Mouse (Mus musculus): Measurements from ENCODE around the gene U2af1. TPM values are rescaled to one million over a fixed set of nuclear protein-coding genes. Genes with fewer than 3 reads are reported as not detected.
A peak's percentile ranks its signal among the peaks of the same experiment; 100 is the strongest.

The U2af1 gene
- total RNA-seq, 2 experiments from 2014 or later, result 68.6 to 77.1 TPM

DNA sequence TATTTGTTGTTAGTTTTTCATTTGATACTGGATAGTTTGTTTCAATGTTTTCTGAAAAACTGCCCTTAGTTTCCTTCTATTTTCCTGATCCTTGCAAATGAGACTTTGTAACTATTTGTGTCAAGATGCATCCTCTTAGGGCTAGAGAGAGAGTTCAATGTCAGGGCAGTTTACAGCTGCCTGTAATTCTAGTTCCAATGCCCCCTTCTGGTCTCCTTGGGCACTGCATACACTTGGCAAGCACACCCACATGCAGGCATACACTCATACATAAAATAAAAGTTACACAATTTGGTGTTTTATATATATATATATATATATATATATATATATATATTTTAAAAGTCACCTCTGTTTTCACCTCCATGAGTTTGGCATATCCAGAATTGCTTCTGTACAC, 4.2 kb upstream of the U2af1 start:
- DNase-seq, result no peak

DNA sequence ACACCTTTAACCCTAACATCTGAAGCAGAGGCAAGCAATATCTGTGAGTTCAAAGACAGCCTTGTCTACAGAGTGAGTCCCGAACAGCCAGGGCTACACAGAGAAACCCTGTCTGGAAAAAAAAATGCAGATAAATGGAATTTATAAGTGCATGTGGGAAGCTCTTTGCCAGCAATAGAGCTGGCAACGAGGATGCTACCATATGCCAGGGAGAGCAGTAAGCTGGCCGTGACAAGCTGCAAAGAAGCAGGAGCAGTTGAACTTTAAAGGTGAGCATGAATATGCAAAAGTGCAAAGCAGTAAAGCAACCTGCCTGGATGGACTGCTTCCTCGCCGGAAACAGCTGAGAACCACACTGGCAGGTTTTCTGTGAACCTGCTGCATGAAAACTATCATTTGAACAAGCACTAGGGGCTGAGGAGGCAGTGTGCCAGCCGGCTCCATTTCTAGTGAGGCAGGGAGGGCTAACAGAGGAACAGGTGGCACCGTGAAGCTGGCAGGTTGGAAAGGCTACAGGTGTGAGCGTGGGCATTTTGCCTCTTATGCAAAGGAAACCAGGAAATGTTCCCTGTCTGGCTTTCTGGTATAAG, 2.1 kb upstream of the U2af1 start:
- no peak for DNase-seq

DNA sequence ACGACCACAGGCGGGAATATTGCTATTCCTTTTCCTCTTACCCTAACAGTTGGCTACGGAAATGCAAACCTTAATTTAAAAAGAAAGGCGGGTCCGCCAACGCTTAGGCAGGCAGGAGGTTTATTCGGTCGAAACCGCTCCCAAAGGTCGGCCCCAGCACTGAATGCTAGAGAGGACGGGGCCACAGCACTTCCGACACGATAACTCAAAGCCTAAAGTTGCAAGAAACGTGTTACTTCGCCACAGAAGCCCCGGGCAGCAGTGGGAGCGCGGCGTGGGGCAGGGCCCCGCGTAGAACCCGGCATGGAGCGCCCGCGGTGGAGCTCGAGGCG, 590 bp downstream of the U2af1 start:
- DNase-seq, result no peak

DNA sequence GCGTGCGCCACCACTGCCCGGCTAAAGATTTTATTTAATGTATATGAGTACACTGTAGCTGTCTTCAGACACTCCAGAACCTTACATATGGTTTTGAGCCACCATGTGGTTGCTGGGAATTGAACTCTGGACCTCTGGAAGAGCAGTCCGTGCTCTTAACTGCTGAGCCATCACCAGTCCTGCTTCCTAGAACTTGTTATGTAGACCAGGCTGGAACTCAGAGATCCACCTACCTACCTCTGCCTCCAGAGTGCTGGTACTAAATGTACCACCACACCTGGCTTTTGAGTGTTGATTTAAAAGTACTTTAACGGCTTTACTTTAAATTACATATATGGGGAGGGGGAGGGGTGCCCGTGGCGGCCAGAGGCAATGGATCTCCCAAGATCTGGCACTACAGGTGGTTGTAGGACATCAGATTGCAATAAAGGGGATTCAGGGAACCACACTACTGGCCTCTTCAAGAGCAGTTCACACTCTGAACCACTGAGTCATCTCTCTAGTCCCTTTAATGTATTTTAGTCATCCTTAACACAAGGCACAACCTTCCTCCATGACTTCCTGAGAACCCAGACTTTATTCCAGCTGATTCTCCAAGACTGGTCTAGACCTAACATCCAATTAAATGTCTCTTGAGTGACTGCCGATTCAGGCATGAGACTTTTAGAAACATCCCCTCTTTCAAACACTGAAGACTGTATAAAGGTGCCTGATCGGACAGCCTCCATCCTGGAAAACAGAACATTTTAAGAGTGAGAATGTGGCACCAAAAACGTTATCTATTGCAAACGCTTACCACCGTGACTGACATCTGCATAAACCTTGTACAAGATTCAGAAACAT, 1.3 kb downstream of the U2af1 start:
- DNase-seq, result no peak

DNA sequence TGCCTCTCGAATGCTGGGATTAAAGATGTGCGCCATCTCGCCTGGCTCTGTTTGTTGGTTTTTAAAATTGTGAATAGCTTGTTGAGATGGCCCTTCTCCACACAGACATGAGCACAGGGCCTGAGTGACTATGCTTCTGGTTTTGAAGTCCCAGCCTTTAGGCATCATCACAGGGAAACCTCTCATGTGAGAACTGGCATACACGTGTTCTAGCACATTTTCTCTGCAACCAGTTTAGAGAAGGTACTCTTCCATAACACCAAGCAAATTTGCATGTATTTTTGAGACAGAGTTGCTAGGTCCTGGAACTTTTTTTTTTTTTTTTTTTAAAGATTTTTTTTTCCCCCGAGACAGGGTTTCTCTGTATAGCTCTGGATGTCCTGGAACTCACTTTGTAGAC, 2.0 kb downstream of the U2af1 start:
- DNase-seq, result no peak

DNA sequence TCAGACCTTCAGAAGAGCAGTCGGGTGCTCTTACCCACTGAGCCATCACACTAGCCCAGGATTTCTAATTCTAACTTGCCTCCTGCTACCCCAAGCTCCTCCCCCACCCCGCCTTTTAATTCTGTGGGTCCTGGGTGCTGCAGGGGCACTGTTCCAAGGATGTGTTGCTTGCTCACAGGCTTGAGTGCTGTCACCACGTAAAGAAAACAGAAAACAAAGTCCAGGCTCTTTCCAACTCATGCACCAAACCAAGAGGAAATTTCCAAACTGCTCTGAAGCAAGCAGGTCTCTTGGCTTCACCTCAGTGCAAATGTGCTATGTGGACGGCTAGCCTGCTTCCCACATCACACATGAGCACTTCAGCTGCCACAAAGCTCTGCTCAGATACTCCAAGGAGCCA, 3.3 kb downstream of the U2af1 start:
- no peak for DNase-seq

DNA sequence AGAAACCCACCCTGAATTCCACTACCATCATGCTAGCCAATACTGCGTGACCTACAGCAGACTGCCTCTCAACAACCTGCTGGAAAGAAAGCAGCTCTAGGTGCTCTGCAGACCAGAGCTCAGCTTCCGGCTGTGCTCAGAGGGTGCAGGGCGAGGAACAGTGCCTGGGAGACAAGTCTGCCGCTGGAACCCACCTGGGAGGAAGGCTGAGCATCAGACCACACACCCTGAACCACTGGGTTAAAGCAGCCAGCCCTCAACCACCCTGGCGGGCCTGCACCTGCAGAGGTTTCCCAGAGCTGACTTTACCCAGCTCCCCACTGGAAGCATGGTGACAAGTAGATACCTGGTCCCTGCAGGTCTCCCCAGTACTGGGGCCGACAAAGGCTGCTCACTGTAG, 5.4 kb downstream of the U2af1 start:
- no peak for DNase-seq

DNA sequence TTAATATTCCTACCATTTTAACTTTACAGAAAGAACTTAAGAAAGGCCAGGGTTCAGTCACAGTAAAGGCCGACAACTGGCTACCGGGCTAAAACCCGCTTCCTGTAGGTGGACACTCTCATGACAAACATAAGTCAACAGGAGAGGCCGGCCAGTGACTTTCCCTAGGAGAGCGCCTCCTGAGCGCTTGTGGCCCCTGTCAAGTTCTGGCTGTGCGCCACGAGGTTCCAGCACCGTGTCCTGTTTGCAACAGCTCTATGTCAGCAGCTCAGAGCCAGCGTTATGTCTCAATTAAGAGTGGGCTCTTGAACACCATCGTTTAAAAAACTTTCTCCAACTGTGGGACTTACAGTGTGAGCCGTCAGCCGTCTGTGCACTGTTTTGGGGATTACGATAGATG, 6.5 kb downstream of the U2af1 start:
- DNase-seq, result peak; percentile 14 to 42

DNA sequence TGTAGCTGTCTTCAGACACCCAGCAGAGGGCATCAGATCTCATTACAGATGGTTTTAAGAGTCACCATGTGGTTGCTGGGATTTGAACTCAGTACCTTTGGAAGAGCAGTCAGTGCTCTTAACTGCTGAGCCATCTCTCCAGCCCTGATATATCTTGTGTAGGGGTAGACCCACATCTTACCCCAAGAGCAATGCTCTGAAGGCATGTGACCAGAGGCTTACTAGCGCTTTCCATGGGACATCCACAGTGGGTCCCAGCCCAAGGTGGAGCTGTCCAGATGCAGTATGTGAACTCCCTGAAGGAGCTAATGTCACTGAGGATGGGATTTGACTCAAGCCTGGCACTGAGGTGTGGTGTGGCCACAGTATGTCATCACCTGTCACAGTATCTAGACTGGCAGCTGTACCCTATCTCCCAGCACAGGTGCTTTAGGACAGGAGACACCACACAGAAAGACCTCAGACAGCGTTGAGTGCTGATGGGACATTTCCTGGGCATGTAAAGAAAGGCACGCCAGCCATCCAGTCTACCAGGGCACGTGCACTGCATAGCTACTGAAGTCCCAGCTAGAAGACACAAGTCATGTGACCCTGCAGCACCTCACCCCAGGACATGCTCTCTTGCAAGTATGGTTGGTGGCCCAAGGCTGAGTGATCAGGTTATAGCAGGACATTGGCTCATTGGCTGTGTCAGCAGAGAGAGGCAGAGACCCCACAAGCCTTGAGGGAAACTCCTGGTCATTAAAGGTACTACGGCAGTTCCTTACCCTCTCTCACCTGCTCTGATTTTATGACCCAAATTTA, 12.3 kb downstream of the U2af1 start:
- no peak for DNase-seq

DNA sequence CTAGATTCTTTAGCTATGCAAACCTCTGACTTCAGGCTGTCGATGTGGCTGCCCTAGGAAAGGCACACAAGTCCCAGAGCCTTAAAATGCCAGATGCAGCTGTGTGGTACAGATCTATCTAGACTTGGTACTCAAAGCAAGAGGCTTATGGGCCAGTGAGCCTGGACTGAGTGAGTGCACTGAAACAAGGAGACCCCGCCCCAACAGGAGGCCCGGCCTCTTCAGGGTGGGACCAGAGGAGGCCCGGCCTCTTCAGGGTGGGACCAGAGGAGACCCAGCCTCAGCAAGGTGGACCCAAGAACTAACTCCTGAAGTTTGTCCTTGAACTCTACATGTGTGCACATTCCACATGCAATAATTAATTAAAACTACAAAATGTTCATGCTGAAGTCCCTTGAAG, 15.8 kb downstream of the U2af1 start:
- DNase-seq, result no peak

DNA sequence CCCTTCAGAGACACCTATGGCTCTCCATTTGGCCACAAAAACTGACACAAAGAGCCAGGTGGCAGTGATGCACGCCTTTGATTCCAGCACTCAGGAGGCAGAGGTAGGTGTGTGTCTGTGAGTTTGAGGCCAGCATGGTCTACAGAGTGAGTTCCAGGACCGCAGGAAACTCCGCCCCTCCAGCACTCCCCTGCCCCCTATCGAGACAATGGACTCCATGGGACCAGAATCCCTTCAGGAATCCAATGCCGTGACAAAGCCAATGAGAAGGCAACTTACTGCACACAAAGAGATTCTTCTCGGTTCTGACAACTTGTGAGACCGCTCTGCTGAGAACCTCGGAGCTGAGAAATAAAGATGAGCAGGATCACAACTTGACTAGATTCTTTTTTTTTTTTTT, 16.4 kb downstream of the U2af1 start:
- DNase-seq, result no peak

DNA sequence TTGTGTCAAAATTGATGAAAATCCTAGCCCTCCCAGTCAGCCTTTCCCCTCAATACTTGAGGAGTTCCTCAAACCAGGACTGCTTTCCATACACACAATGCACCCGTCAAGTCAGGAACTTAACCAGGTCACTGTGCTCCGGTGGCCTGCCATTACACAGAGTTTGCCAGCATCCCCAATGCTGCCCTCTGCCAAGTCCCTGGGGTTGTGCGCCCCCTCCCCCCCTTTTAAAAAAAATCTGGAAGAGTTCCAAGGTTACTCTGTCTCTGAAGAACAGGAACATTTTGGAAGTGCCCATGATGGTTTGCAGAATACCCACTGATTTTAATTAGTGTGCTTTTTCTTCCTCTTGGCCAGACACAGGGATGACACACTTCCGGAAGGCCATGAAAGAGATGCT, 19.0 kb downstream of the U2af1 start:
- DNase-seq, result no peak

DNA sequence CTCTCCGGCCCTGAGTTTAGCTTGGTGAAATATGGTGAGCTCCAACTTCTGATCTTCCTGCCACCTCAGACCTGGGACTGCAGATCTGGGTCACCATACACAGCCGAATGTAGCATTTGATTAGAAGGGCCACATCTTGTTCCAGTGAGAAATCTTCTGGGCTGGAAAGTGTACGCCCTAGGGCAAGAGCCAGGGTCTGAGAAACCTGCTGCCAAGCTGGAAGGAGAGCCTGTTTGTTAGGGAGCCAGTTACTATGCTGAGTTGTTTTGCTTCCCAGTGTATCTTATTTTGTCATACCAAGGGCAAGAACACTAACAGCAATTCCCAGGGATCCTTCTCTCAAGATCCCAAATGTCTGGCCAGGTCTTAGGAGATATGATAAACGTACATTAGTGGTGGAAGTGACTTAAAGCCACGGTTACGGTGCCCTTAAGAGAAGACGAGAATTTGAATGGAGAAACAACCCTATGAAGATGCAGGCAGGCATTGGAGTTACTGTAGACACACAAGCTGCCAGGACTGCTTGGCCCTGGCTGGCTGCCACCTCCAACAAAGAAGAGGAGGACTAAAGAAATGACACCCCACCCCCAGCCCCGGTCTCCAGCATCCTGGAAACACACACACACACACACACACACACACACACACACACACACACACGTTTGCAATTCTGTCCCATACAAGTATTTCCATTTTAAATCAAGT, 20.7 kb downstream of the U2af1 start:
- peak; percentile 38 to 39 for DNase-seq

DNA sequence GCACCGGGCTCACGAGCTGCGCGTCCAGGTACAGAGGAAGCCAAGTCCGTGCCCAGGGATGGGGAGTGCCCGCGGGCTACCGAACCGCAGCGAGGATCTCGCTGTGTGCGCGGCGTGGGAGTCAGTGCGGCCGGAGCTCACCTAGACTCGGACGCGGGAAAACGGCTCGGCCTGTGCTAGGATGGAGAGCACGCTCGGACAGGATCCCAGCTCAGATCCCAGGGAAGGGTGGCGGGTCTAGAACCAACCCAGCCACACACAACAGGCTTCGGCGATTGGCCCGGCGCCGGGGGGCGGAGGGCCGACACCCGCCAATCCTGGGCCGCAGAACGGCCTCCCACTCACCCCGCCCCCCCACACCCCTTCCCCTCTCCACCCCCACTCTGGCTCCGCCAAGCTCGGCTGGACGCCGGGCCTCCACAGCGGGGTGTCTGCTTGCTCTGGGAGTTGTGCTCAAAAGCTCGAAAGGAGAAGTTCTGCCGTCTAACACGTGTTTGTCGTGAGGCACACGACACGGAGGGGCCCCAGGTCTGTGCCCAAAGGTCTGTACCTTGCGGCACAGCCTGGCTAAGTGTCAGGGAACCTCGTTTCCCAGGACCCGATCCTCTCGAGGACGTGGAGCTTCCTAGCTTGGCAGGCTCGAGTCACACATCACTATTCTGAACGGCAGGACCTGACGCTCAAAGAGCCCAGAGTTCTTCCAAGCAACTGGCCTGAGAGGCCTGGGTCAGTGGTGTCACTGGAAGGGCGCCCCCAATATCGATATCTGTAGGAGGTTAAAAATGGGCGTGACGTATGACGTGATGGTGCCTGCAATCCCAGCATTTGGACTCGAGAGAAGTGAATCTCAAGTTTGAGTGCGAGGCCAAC, 21.5 kb downstream of the U2af1 start, which contains the start of gene Cbs:
Gene Cbs (minus strand): TSS at position 297 of the 870 bp plus-strand sequence.
- DNase-seq, result peak; percentile 84 to 89

DNA sequence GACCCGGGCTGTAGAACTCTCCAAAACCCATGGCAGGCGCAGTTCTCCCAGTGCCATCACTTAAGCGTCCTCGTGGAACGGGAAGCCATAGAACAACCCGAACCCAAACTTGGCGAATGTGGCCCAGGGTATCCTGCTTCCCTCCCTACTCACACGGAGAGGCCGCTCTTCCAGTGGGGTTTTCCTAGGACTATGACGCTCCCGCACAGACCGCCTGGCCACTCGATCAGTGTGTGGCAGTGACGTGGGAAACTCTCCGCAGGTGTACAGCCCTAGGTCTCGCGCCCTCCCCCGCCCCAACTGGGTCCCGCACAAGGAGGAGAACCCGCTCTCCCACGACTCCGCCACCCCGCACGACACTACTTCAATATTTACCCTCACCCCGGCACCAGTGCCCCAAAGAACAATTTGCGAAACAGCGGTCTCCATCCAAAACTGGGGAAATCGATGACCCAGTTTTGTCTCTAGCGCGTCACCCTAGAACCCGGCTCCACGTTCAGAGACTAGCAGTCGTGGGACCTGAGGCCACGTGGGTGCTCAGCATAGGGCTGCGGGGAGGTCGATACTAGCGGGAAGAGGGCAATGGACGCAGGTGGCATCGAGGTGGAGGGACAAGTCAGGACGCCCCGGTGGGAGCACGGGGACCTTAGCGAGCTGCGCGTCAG, 22.3 kb downstream of the U2af1 start:
- DNase-seq, result no peak

DNA sequence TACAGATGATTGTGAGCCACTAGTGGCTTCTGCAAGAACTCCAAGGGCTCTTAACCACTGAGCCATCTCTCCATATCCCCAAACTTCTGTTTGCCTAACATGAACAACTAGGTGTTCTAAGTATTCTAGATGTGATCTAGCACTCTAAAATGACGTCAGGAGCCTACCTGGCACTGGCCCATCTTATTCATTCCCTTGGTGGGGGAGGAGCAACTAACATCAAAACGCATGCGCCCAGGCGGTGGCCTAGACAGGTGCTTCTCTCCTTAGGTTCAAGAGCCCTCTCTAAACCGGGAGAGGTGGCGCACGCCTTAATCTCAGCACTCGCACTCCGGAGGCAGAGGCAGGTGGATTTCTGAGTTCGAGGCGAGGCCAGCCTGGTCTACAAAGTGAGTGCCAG, 22.9 kb downstream of the U2af1 start:
- no peak for DNase-seq

DNA sequence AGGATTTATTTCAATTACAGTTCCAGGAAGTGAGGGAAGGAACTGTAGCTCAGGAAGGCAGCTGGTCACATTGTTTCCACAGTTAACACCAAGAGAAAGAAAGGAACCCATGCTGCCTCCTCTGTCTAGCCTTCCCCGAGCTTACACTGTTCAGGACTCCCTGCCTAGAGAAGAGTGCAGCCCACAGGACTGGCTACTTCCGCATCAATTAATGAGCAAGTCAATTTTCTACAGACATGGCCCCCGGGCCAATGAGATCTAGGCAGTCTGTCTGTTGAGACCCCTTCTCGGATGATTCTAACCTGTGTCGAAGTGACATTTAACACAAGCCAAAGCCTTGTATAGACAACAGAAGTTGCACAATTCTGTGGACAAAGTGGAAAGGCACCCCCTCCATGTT, 23.8 kb downstream of the U2af1 start:
- no peak for DNase-seq

DNA sequence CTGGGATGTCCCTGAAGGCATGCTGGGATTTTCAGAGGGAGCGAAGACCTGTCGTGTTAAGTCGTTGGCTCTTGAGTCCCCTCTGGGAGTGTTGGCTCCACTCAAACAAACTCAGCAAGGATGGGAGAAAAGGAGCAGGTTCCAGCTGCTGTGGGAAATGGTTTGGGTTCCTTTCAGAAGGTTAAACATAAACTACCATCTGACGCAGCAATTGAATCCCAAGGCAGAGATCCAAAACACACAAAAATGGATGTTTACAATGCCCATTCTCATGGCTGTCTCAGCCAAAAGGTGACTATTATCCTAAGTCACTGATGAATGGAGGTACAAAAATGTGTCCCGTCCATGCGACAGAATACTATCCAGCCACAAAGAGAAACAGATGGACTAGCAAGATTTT, 25.7 kb downstream of the U2af1 start:
- DNase-seq, result no peak

DNA sequence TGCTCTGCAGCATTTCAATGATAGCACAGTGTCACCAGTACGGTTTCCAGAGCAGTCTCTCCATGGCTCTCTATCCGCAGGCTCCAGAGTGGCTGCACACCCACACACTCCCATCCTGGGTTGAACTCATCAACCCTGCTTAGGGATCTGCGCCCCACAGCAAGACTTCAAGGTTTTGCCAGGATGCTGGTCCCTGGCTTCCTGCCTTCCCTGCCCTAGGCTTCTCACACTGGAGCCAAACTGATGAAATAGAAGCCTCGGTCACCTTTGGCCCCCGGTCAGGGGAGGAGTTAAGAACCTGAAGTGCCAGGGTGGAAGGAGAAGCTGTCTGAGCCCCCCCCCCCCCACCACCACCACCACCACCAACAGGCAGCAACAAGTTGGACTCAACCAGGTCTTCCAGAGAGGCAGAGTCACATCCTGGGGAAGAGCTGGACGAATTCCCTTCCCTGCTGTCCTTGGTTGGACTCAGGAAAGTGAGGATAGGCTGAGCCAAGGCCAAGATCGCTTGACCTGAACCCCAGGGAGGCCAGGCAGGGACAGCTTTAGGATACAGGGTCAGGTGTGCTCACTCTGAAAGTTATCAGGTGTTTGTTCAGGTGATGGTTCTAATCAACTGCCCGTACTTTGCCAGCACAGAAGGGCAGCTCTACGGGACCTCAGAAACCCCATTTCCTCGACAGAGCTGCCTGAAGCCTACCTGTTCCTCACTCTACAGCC, 27.5 kb downstream of the U2af1 start:
- no peak for DNase-seq

DNA sequence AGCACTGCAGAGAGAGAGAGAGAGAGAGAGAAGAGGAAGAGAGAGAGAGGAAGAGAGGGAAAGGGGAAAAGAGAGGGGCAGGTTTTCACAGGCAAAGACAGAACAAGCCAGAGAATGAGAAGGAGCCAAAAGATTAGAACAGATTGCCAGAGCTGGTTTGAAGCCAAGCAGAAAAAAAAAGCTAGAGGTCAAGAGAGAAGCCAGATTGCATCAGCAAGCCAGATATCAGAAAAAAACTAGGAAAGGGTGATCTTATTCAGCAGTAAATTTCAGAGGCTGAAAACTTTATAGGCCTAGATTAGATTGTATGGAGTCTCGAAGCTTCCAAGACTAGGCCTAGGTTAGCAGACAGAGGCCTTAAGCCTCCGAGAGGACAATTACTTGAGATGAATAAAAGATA, 30.7 kb downstream of the U2af1 start:
- DNase-seq, result no peak
